Mouse (Mus musculus) adipocyte (in vitro differentiated cells): ENCODE results near the gene Klf3.
A peak's percentile ranks its signal among the peaks of the same experiment; 100 is the strongest.

ENCODE experiments used
- DNase-seq: peaks from one replicate; pipeline ENCODE4 v3.0.0-alpha.2; 2016; ENCODE audit warnings: low spot score

The Klf3 gene

DNA sequence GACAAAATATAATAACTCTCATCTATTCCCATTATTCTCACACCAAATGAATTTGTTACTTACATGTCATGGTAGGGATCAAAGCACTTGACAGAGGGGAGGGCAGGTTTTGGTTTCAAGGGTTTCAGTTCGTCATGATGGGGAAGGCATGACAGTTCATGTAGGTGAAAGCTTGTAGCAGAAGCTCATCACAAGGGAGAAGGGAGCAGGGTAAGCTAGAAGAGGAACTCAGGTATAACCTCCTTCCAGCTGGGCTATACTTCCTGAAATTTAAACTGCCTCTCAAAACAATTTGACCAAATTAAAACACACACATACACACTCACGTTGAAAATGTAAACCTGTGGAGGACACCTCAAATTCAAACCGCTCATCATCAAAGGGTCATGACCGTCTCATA, 32.1 kb downstream of the Klf3 start:
- no peak for DNase-seq

DNA sequence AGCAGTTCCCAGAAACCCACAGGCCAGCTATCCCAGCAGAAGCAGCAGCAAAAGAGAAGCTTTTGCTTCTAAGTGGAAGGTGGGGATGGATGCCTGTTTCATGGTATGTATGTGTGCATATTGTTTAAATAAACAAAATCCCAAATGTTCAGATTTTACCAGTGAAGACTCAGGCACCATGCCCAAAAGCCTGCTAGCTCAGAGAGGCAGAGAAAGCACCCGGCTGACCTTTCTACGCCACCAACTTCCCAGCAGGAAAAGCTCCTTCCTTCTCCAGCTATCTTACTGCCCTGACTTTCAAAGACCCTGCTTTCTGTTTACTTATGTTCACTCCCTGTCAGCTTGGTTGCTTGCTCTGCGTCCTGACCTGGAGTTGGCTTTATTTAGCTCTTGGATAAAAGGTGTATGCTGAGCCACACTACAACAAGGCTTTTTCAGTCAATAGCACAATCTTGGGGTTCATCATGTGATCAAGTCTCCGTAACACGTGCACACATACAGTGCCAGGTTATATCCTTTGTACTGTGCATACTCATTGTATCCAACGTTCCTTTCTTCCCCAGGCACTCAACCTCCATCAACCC, 35.9 kb downstream of the Klf3 start:
- DNase-seq: no peak

GRCm38 (mm10) chr5:64840087-64840486, 36.9 kb downstream of the Klf3 start:
- peak; percentile 53 for DNase-seq

DNA sequence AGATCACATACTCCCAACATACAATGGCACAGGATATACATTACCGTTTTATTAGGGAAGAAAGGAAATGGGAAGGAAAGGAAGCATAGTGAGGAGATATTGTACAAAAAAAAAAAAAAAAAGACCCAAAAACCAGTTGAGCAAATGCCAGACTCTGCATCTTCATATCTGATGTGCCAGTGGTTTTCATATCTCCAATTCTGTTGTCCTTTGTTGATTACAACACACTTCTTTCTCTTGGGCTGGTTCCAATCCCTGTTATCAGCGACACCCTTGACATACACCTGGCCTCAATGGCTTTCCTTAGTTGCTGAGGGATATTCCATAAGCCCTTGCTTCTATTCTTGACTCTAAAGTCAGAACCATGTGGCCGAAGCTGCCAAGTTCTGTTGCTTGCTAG, 41.4 kb downstream of the Klf3 start:
- DNase-seq: no peak

DNA sequence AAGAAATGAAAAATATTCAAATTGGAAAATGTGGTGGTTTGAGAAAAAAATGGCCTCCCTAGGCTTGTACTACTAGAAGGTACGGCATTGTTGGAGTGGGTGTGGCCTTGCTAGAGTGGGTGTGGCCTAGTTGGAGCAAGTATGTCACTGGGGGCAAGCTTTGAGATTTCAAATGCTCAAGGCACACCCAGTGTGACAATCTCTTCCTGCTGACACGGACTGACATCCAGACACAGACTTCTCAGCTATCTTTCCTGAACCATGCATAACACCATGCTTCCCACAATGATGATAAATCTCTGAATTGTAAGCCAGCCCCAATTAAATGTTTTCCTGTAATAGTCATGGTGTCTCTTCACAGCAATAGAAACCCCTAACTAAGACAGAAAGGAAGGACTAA, 44.1 kb downstream of the Klf3 start:
- no peak for DNase-seq

GRCm38 (mm10) chr5:64849892-64850291, 46.7 kb downstream of the Klf3 start:
- DNase-seq: no peak

- DNase-seq: no peak
These were observed 49.6 kb downstream of the Klf3 start for GRCm38 (mm10) chr5:64852656-64853398.

DNA sequence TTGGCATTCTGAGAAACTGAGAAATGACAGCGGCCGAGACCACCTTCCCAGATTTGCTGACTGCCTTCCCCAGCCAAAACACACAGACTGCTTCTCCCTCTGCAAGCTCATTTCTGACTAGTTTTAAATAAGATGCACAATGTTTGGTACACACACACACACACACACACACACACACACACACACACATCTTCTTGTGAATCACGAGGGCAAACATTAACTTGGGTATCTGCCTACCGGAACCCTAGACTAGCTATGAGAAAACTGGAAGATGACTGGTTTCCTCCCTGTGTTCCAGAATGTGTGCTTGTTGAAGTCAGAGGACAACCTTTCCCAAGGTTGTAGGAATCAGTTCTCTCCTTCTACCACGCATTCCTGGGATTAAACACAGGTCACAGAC, 50.2 kb downstream of the Klf3 start:
- no peak for DNase-seq

GRCm38 (mm10) chr5:64855199-64855598, 52.0 kb downstream of the Klf3 start:
- no peak for DNase-seq

- peak; percentile 60 for DNase-seq
These were observed 57.8 kb downstream of the Klf3 start for GRCm38 (mm10) chr5:64860900-64861470.

- peak; percentile 58 for DNase-seq
These were observed 58.4 kb downstream of the Klf3 start for GRCm38 (mm10) chr5:64861471-64862199.

DNA sequence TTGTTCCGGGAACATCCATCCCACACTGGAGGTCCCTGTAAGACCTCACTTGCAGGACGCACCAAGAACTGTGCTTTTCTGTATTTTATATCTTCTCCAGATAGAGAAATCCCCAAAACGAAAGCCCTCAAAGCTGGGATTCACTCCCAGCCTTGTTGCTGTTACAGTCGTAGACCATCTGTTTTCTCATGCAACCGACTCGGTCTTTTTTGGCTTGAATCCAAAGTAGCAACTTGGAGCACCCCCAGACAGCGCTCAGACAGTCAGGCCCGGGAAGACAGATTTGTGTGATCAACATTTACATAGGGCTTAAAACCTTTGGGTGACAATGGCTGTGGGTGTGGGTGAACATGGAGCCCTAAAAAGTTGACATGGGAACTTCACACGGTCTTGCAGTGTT, 59.1 kb downstream of the Klf3 start:
- DNase-seq: no peak

GRCm38 (mm10) chr5:64864699-64865108, 61.5 kb downstream of the Klf3 start:
- DNase-seq: peak; percentile 64

DNA sequence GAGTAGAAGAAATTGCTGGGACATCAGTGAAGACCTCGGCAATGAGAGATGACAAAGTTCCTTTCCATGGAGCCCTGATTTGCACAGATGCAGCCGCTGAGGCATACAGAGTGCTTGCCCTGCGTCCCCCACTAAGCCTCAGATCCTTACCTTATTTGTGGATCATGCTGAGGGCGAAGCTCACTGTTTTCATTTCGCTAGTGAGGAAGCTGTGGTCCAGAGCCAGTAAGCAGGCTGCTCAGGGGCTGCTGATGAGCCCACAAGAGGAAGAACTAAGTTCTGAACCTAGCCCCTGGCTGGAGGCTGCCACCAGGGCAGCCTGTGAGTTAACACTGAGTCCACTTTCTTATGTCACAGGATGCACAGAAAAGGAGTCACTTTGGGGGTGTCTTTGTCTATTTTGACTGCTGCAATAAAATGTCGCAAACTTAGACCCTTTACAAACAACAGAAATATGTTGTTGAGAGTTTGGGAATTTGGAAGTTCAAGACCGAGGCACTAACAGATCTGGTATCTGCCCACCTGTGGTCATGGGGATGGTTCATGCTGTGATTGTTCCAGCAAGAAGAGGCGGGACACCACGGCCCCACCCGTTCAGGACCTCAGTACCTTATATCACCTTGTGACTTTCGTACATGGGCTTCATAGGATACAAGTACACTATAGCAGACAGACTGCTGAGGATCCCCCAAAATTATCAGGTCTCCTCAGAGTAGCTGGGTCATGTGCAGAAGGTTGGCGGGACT, 62.2 kb downstream of the Klf3 start:
- DNase-seq: no peak

DNA sequence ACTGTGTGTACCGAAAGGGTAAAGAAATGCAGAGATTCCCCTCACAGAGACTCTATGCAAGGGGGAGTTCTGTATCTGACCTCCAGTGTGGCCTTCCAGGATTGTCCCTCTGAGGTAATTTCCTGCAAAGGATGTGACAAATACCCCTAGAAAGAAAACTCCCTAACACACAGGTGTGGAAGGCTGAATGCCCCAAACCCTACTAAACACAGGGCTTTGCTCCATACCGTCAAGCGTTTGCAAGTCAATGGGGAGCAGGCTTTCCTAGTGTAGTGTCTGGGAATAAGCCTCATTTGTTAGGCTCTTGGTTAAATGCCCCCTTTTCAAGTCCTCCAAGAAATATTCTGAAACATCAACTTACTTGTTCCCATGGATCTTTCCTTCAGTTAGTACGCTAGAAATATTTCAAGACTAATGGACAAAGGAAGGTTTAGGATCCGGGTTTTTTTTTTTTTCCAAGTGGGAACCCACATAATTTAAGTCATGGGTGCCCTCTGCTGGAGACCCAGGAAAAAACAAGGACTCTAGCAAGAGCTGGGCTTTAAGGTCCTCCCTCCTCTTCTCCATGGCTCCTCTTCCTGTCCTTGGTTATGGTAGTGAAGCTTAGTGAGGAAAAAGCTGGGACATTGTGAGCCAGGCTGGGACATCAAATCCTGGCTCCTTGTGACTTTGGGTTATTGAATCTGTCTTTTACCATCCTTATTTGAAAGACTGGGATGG, 63.3 kb downstream of the Klf3 start:
- DNase-seq: peak; percentile 92

DNA sequence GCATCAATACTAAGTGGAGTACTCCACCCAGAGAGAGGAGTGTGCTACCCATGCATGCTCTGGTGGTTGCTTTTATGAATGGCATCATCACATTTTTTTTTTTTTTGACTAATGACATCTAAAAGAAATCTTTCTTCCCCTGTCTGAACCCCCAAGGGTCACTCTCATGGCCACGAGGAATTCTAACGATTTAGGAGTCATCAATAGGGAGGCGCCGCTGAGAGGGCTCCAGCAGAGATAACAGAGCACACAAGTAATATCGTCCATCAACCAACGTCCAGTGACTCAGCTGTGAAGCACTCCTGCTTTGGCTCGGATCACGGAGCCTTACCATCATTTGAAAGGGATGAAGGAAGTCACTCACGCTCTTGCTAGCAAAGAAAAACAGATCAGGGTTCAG, 63.9 kb downstream of the Klf3 start:
- DNase-seq: no peak

DNA sequence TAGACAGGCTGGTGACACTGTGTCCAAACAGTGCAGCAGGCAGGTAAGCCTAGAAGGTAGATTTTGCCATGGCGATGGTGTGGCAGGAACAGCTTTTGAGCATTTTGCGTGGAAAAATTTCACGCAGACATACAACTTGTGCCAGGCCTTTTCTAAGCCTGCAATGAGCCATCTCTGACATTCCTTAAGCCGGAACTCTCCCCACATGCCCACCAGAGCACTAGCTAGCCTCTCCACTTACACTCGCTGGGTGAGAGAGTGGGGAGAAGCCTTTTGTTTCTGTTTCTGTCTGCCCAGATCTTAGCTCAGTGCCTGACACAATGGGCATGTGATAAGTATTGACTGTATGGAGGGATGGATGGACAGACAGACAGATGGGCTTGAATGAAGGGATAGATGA, 64.4 kb downstream of the Klf3 start:
- DNase-seq: no peak

DNA sequence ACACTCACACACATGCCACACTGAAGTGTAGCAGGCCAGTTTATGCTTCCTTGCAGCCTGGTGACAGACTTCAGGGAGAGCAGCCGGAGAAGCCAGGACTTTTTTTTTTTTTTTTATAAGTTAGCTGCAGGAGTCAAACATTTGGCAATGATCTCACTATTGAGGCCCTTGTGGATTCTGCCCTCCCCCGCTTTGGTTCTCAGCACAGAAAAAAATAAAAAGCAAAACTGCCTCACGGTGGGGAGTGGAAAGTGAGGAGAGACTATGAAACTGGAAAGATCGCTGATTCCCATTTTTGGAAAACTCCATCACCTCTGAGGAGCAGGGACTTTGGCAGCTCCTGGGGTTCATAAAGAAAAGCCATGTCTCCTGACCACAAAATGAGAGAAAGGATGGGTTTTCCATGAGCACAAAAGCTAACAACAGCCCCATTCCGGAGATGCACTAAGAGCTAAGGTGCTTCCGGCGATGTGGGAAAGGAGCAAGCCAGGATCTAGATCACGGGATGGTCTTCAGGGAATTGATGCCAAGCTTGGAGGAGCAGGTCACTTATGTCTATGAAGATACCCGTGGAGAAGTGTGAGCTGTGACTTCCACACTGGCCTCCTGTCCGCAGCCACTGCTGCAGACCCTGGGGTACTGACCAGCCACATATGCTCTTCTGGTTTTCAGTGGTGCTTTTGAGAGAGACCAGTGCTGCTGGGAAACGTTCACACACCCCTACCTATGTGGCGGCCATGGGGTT, 73.1 kb downstream of the Klf3 start:
- DNase-seq: peak; percentile 64

- peak; percentile 38 for DNase-seq
These were observed 74.2 kb downstream of the Klf3 start for GRCm38 (mm10) chr5:64877235-64878026.

DNA sequence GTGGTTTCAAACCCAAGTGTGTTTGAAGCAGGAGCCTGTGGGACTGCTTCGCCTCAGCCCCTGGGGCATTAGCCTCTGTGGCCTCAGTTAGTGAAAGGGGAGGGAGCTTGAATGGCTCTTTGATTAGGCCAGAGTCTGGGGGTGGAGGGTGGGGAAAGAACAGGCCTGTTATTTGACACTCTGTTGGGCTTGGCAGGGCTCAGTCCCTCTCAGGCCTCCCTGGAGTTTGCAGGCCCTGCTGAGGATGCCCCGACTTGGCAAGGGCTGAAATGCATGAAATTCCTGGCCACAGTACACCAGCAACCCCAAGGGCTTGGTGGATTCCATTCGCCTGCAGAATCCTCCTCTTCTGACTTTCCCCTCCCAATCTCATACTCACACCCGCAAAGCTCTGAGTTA, 74.8 kb downstream of the Klf3 start:
- DNase-seq: peak; percentile 87
